Mouse (Mus musculus): ENCODE measurements around the gene Cacng2.
"Not testable (repeated sequence)": the region's sequence is repeated elsewhere in the genome, so short reads cannot be mapped to it uniquely, and the experiment has no call there.

The Cacng2 gene

GRCm38 (mm10) chr15:78008206-78008605 is 111.6 kb downstream of the Cacng2 start:
- DNase-seq (ENCODE audit: low read depth, low spot score): not testable (repeated sequence)

- DNase-seq (ENCODE audit: low read depth, low spot score): peak; percentile 94
These were observed 115.9 kb downstream of the Cacng2 start for GRCm38 (mm10) chr15:78003929-78004328.

- peak; percentile 83 for DNase-seq (ENCODE audit: low read depth, low spot score)
These were observed 118.4 kb downstream of the Cacng2 start for GRCm38 (mm10) chr15:78001400-78001799.

GRCm38 (mm10) chr15:77988541-77988940 is 131.3 kb downstream of the Cacng2 start:
- no peak for DNase-seq (ENCODE audit: low read depth, low spot score)

GRCm38 (mm10) chr15:77983391-77983790 is 136.4 kb downstream of the Cacng2 start:
- DNase-seq (ENCODE audit: low read depth, low spot score): no peak

GRCm38 (mm10) chr15:77982195-77982939 is 137.5 kb downstream of the Cacng2 start:
- DNase-seq (ENCODE audit: low read depth, low spot score): peak; percentile 80

GRCm38 (mm10) chr15:77981181-77981680 is 138.6 kb downstream of the Cacng2 start:
- DNase-seq (ENCODE audit: low read depth, low spot score): no peak

- no peak for DNase-seq (ENCODE audit: low read depth, low spot score)
These were observed 140.4 kb downstream of the Cacng2 start for GRCm38 (mm10) chr15:77979427-77979865.

- DNase-seq (ENCODE audit: low read depth, low spot score): no peak
These were observed 142.2 kb downstream of the Cacng2 start for GRCm38 (mm10) chr15:77977663-77978062.

GRCm38 (mm10) chr15:77974165-77974841 is 145.5 kb downstream of the Cacng2 start:
- DNase-seq (ENCODE audit: low read depth, low spot score): no peak

- DNase-seq (ENCODE audit: low read depth, low spot score): peak; percentile 98
These were observed 149.1 kb downstream of the Cacng2 start, which contains the start of gene Eif3d for GRCm38 (mm10) chr15:77970470-77971292. Eif3d (minus strand) TSS chr15:77970813.

GRCm38 (mm10) chr15:77969940-77970469 is 149.8 kb downstream of the Cacng2 start:
- DNase-seq (ENCODE audit: low read depth, low spot score): no peak

GRCm38 (mm10) chr15:77965117-77965528 is 154.7 kb downstream of the Cacng2 start:
- DNase-seq (ENCODE audit: low read depth, low spot score): peak; percentile 59

GRCm38 (mm10) chr15:77962447-77962846 is 157.4 kb downstream of the Cacng2 start:
- no peak for DNase-seq (ENCODE audit: low read depth, low spot score)

- DNase-seq (ENCODE audit: low read depth, low spot score): no peak
These were observed 159.1 kb downstream of the Cacng2 start for GRCm38 (mm10) chr15:77960693-77961092.

GRCm38 (mm10) chr15:77958071-77958470 is 161.8 kb downstream of the Cacng2 start:
- DNase-seq (ENCODE audit: low read depth, low spot score): peak; percentile 40

- no peak for DNase-seq (ENCODE audit: low read depth, low spot score)
These were observed 162.2 kb downstream of the Cacng2 start for GRCm38 (mm10) chr15:77957625-77958024.

- peak; percentile 94 for DNase-seq (ENCODE audit: low read depth, low spot score)
These were observed 163.4 kb downstream of the Cacng2 start, which contains the start of gene Foxred2 for GRCm38 (mm10) chr15:77956404-77956901. Foxred2 (minus strand) TSS chr15:77956722.

- DNase-seq (ENCODE audit: low read depth, low spot score): peak; percentile 56
These were observed 164.1 kb downstream of the Cacng2 start for GRCm38 (mm10) chr15:77955440-77956403.

- no peak for DNase-seq (ENCODE audit: low read depth, low spot score)
These were observed 165.5 kb downstream of the Cacng2 start for GRCm38 (mm10) chr15:77954362-77954761.

Measured in ZHBTc4 (cell line).